Mouse (Mus musculus): ENCODE measurements around the gene Snx10. TPM values are rescaled to one million over a fixed set of nuclear protein-coding genes. Genes with fewer than 3 reads are reported as not detected.
A peak's percentile ranks its signal among the peaks of the same experiment; 100 is the strongest.

The Snx10 gene
- polyA plus RNA-seq, 1 experiment from 2014 or later, result 32.7 TPM

GRCm38 (mm10) chr6:51541422-51541821 lies 17.7 kb downstream of the Snx10 start:
- H3K27ac ChIP-seq, result no peak overlapping the region
- H3K36me3 ChIP-seq (replicated peaks), result peaks cover 23% of the 10 kb centered on the region
- H3K4me3 ChIP-seq, result no peak overlapping the region
- DNase-seq (ENCODE audit: extremely low spot score, low spot score), result no peak
- H3K27me3 ChIP-seq (ENCODE audit: poor library complexity, severe bottlenecking), result no peaks in the 10 kb centered on the region
- 88% methylated on average over 7 of the region's 7 CpGs for WGBS
- H3K9me3 ChIP-seq, result no peaks in the 10 kb centered on the region
- peaks cover 33% of the 10 kb centered on the region for H3K4me1 ChIP-seq

- Histone ChIP-seq H3K9me3 (no peaks in the 10 kb centered on the region), H3K27me3 (ENCODE audit: poor library complexity, severe bottlenecking) (no peaks in the 10 kb centered on the region), H3K4me3 (no peak overlapping the region), H3K27ac (no peak overlapping the region), H3K4me1 (peaks cover 33% of the 10 kb centered on the region), H3K36me3 (replicated peaks) (peaks cover 19% of the 10 kb centered on the region)
- 86% methylated on average over 4 of the region's 4 CpGs for WGBS
- no peak for DNase-seq (ENCODE audit: extremely low spot score, low spot score)
These were observed 18.4 kb downstream of the Snx10 start for GRCm38 (mm10) chr6:51542147-51542546.

- Histone ChIP-seq H3K9me3 (no peaks in the 10 kb centered on the region), H3K27ac (peak overlapping the region; percentile 59; the same call in 1 of the 2 replicates), H3K4me3 (no peak overlapping the region), H3K27me3 (ENCODE audit: poor library complexity, severe bottlenecking) (no peaks in the 10 kb centered on the region), H3K36me3 (replicated peaks) (peaks cover 11% of the 10 kb centered on the region), H3K4me1 (peaks cover 33% of the 10 kb centered on the region)
- DNase-seq (ENCODE audit: extremely low spot score, low spot score), result peak; percentile 23
- WGBS, result 41% methylated on average over 6 of the region's 6 CpGs
These were observed 20.0 kb downstream of the Snx10 start for GRCm38 (mm10) chr6:51543639-51544117.

GRCm38 (mm10) chr6:51544118-51544681 lies 20.5 kb downstream of the Snx10 start:
- 32% methylated on average over 7 of the region's 7 CpGs for WGBS
- Histone ChIP-seq H3K4me1 (peaks cover 33% of the 10 kb centered on the region), H3K36me3 (replicated peaks) (peaks cover 8% of the 10 kb centered on the region), H3K9me3 (no peaks in the 10 kb centered on the region), H3K27ac (peak overlapping the region; percentile 59; the same call in 1 of the 2 replicates), H3K4me3 (no peak overlapping the region; the same call in 1 of the 2 replicates), H3K27me3 (ENCODE audit: poor library complexity, severe bottlenecking) (no peaks in the 10 kb centered on the region)
- DNase-seq (ENCODE audit: extremely low spot score, low spot score), result peak; percentile 19

GRCm38 (mm10) chr6:51545219-51545859 lies 21.6 kb downstream of the Snx10 start:
- Histone ChIP-seq H3K36me3 (replicated peaks) (no peaks in the 10 kb centered on the region), H3K4me3 (no peak overlapping the region), H3K9me3 (no peaks in the 10 kb centered on the region), H3K4me1 (peaks cover 33% of the 10 kb centered on the region), H3K27ac (peak overlapping the region; percentile 58), H3K27me3 (ENCODE audit: poor library complexity, severe bottlenecking) (no peaks in the 10 kb centered on the region)
- 81% methylated on average over 11 of the region's 11 CpGs for WGBS
- DNase-seq (ENCODE audit: extremely low spot score, low spot score), result no peak

GRCm38 (mm10) chr6:51546085-51546484 lies 22.4 kb downstream of the Snx10 start:
- 91% methylated on average over 2 of the region's 2 CpGs for WGBS
- Histone ChIP-seq H3K36me3 (replicated peaks) (no peaks in the 10 kb centered on the region; the same call in 1 of the 2 replicates), H3K4me3 (no peak overlapping the region), H3K9me3 (no peaks in the 10 kb centered on the region), H3K27ac (no peak overlapping the region), H3K4me1 (peaks cover 33% of the 10 kb centered on the region), H3K27me3 (ENCODE audit: poor library complexity, severe bottlenecking) (no peaks in the 10 kb centered on the region)
- no peak for DNase-seq (ENCODE audit: extremely low spot score, low spot score)

- Histone ChIP-seq H3K27ac (no peak overlapping the region), H3K27me3 (ENCODE audit: poor library complexity, severe bottlenecking) (no peaks in the 10 kb centered on the region), H3K36me3 (replicated peaks) (peaks cover 2% of the 10 kb centered on the region), H3K9me3 (no peaks in the 10 kb centered on the region), H3K4me3 (no peak overlapping the region), H3K4me1 (peaks cover 19% of the 10 kb centered on the region)
- no peak for DNase-seq (ENCODE audit: extremely low spot score, low spot score)
- 87% methylated on average over 5 of the region's 5 CpGs for WGBS
These were observed 25.1 kb downstream of the Snx10 start for GRCm38 (mm10) chr6:51548757-51549156.

- H3K27me3 ChIP-seq (ENCODE audit: poor library complexity, severe bottlenecking), result no peaks in the 10 kb centered on the region
- DNase-seq (ENCODE audit: extremely low spot score, low spot score), result no peak
- WGBS, result 96% methylated on average over 10 of the region's 10 CpGs
- H3K4me3 ChIP-seq, result no peak overlapping the region
- no peaks in the 10 kb centered on the region; the same call in 1 of the 2 replicates for H3K9me3 ChIP-seq
- H3K36me3 ChIP-seq (replicated peaks), result peaks cover 11% of the 10 kb centered on the region
- no peaks in the 10 kb centered on the region for H3K4me1 ChIP-seq
- H3K27ac ChIP-seq, result no peak overlapping the region
These were observed 27.6 kb downstream of the Snx10 start for GRCm38 (mm10) chr6:51551267-51551802.

GRCm38 (mm10) chr6:51556562-51556961 lies 32.9 kb downstream of the Snx10 start:
- DNase-seq (ENCODE audit: extremely low spot score, low spot score), result no peak
- Histone ChIP-seq H3K27me3 (ENCODE audit: poor library complexity, severe bottlenecking) (no peaks in the 10 kb centered on the region), H3K27ac (no peak overlapping the region), H3K4me3 (no peak overlapping the region), H3K36me3 (replicated peaks) (peaks cover 21% of the 10 kb centered on the region), H3K4me1 (no peaks in the 10 kb centered on the region), H3K9me3 (no peaks in the 10 kb centered on the region; the same call in 1 of the 2 replicates)
- WGBS, result 88% methylated on average over 7 of the region's 7 CpGs

- no peak overlapping the region for H3K4me3 ChIP-seq
- no peaks in the 10 kb centered on the region; the same call in 1 of the 2 replicates for H3K9me3 ChIP-seq
- H3K27ac ChIP-seq, result no peak overlapping the region
- WGBS, result 97% methylated on average over 7 of the region's 7 CpGs
- H3K36me3 ChIP-seq (replicated peaks), result peaks cover 21% of the 10 kb centered on the region
- DNase-seq (ENCODE audit: extremely low spot score, low spot score), result no peak
- no peaks in the 10 kb centered on the region for H3K27me3 ChIP-seq (ENCODE audit: poor library complexity, severe bottlenecking)
- no peaks in the 10 kb centered on the region for H3K4me1 ChIP-seq
These were observed 34.6 kb downstream of the Snx10 start for GRCm38 (mm10) chr6:51558311-51558710.

- 0 out of 2 replicates have a peak, but pooled peaks cover 3% of the 10 kb centered on the region for H3K4me1 ChIP-seq
- peaks cover 5% of the 10 kb centered on the region for H3K36me3 ChIP-seq (replicated peaks)
- no peak overlapping the region for H3K4me3 ChIP-seq
- H3K9me3 ChIP-seq, result no peaks in the 10 kb centered on the region
- WGBS, result 90% methylated on average over 14 of the region's 14 CpGs
- DNase-seq (ENCODE audit: extremely low spot score, low spot score), result no peak
- H3K27me3 ChIP-seq (ENCODE audit: poor library complexity, severe bottlenecking), result no peaks in the 10 kb centered on the region
- no peak overlapping the region for H3K27ac ChIP-seq
These were observed 43.3 kb downstream of the Snx10 start for GRCm38 (mm10) chr6:51566771-51567680.

GRCm38 (mm10) chr6:51569086-51569485 lies 45.4 kb downstream of the Snx10 start:
- Histone ChIP-seq H3K9me3 (no peaks in the 10 kb centered on the region), H3K4me1 (0 out of 2 replicates have a peak, but pooled peaks cover 3% of the 10 kb centered on the region), H3K27me3 (ENCODE audit: poor library complexity, severe bottlenecking) (no peaks in the 10 kb centered on the region)

More at GRCm38 (mm10) chr6:51569086-51569485, 45.4 kb downstream of the Snx10 start:
- peaks cover 5% of the 10 kb centered on the region for H3K36me3 ChIP-seq (replicated peaks)
- 92% methylated on average over 8 of the region's 8 CpGs for WGBS
- DNase-seq (ENCODE audit: extremely low spot score, low spot score), result no peak
- H3K4me3 ChIP-seq, result no peak overlapping the region
- H3K27ac ChIP-seq, result no peak overlapping the region

Measured in forebrain, embryonic 10.5 days (tissue).